Mouse (Mus musculus): ENCODE results near the gene Ick. TPM values are rescaled to one million over a fixed set of nuclear protein-coding genes. Genes with fewer than 3 reads are reported as not detected.
"Not testable (repeated sequence)": the region's sequence is repeated elsewhere in the genome, so short reads cannot be mapped to it uniquely, and the experiment has no call there.

Gene Ick
- polyA plus RNA-seq, 1 experiment = 55.6 TPM

GRCm38 (mm10) chr9:78176201-78176727 lies 67.3 kb downstream of the Ick start:
- peak; percentile 59; the same call in 1 of the 2 replicates for TF ChIP-seq POLR2A (IDR thresholded peaks at IDR 0.05; ENCODE audit: borderline replicate concordance, extremely low read depth, insufficient read depth, insufficient read length, poor library complexity, severe bottlenecking)
- TF ChIP-seq CTCF (IDR thresholded peaks at IDR 0.05; ENCODE audit: borderline replicate concordance, extremely low read depth, insufficient read depth, insufficient read length) = peak; percentile 70
- peak; percentile 95 for DNase-seq (ENCODE audit: low read depth)

DNA sequence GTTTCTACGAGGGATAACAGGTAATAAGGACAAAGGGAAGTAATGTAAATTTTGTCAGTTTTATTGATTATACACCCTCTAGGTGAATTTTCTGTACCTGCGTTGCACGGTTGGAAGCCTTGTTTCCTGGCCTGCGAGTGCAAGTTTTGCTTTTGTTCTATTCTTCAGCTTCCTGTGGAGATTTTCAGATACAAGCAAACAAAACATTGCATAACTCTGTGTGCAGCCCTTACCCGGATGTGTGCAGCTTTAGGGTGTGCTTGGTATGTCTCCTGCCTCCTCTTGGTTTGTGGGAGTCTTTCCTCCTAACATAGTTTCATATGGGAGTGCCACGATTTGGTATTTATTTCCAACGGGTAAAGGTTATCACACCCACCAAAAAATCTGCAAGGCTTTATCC lies 67.8 kb downstream of the Ick start:
- DNase-seq (ENCODE audit: low read depth) = peak; percentile 62

GRCm38 (mm10) chr9:78178197-78178596 lies 69.2 kb downstream of the Ick start:
- no peak for DNase-seq (ENCODE audit: low read depth)
- TF ChIP-seq POLR2A (IDR thresholded peaks at IDR 0.05; ENCODE audit: borderline replicate concordance, extremely low read depth, insufficient read depth, insufficient read length, poor library complexity, severe bottlenecking) (no peak), CTCF (IDR thresholded peaks at IDR 0.05; ENCODE audit: borderline replicate concordance, extremely low read depth, insufficient read depth, insufficient read length) (no peak)

More for the DNA sequence above, 67.8 kb downstream of the Ick start:
- TF ChIP-seq CTCF (IDR thresholded peaks at IDR 0.05; ENCODE audit: borderline replicate concordance, extremely low read depth, insufficient read depth, insufficient read length) = no peak
- no peak for TF ChIP-seq POLR2A (IDR thresholded peaks at IDR 0.05; ENCODE audit: borderline replicate concordance, extremely low read depth, insufficient read depth, insufficient read length, poor library complexity, severe bottlenecking)

DNA sequence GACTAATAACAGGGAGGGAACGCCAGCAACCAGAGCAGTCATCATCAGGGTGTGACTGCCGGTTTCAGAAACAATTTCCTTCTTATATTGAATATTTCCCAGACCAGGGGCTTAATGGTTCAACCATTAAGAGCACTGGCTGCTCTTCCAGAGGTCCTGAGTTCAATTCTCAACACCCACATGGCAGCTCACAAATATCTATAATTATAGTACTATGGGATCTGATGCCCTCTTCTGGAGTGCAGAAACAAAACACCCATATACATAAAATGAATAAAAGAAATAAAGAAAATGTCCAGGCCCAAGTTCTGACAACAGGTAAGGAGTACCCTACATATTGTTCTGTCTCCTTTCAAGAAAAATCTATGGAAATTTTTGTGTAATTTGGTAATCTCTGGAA lies 70.1 kb downstream of the Ick start:
- no peak for DNase-seq (ENCODE audit: low read depth)
- no peak for TF ChIP-seq CTCF (IDR thresholded peaks at IDR 0.05; ENCODE audit: borderline replicate concordance, extremely low read depth, insufficient read depth, insufficient read length)
- no peak for TF ChIP-seq POLR2A (IDR thresholded peaks at IDR 0.05; ENCODE audit: borderline replicate concordance, extremely low read depth, insufficient read depth, insufficient read length, poor library complexity, severe bottlenecking)

GRCm38 (mm10) chr9:78182474-78182873 lies 73.5 kb downstream of the Ick start, which contains the start of gene Gsta4:
Gene Gsta4, plus strand, starts transcription at chr9:78182774.
- DNase-seq (ENCODE audit: low read depth) = not testable (repeated sequence)

DNA sequence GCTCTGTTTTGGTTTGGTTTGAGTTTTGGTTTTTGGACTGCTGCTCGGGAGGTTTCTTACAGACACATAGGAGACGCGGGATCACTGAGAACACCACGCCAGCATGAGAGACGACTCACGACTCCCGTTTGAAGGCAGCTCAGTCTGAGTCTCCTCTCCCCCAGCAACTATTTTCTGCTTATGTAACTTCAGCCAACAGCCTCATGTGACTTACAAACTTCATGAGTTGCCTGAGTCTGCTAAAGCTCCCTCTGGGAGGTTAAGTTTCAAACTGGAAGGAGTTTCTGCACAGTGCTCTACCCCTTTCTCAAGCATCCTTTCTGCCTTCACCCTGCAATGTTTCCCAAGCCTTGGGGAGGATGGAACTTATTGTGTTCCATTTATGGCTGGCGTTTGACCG lies 76.7 kb downstream of the Ick start:
- TF ChIP-seq CTCF (IDR thresholded peaks at IDR 0.05; ENCODE audit: borderline replicate concordance, extremely low read depth, insufficient read depth, insufficient read length) (no peak), POLR2A (IDR thresholded peaks at IDR 0.05; ENCODE audit: borderline replicate concordance, extremely low read depth, insufficient read depth, insufficient read length, poor library complexity, severe bottlenecking) (no peak)
- DNase-seq (ENCODE audit: low read depth) = no peak

DNA sequence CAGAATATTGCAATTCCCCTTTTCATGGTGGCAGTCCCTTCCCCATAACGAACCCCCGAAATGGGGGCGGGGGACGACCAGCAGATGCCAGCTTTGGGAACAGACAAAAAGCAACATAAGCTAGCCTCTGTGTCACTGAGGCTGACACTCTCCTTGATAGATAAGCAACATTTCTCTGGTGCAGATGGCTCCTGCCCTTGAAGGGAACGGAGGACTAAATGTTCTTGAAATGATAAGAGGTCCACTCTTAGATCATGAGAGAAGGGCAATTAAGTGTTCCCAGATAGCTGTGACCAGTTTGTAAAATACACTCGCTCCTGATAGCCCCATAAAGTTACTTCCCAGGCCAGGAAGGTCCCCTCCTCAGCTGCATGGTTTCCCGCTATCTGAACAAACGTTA lies 79.9 kb downstream of the Ick start:
- TF ChIP-seq POLR2A (IDR thresholded peaks at IDR 0.05; ENCODE audit: borderline replicate concordance, extremely low read depth, insufficient read depth, insufficient read length, poor library complexity, severe bottlenecking) (no peak), CTCF (IDR thresholded peaks at IDR 0.05; ENCODE audit: borderline replicate concordance, extremely low read depth, insufficient read depth, insufficient read length) (no peak)
- no peak for DNase-seq (ENCODE audit: low read depth)

DNA sequence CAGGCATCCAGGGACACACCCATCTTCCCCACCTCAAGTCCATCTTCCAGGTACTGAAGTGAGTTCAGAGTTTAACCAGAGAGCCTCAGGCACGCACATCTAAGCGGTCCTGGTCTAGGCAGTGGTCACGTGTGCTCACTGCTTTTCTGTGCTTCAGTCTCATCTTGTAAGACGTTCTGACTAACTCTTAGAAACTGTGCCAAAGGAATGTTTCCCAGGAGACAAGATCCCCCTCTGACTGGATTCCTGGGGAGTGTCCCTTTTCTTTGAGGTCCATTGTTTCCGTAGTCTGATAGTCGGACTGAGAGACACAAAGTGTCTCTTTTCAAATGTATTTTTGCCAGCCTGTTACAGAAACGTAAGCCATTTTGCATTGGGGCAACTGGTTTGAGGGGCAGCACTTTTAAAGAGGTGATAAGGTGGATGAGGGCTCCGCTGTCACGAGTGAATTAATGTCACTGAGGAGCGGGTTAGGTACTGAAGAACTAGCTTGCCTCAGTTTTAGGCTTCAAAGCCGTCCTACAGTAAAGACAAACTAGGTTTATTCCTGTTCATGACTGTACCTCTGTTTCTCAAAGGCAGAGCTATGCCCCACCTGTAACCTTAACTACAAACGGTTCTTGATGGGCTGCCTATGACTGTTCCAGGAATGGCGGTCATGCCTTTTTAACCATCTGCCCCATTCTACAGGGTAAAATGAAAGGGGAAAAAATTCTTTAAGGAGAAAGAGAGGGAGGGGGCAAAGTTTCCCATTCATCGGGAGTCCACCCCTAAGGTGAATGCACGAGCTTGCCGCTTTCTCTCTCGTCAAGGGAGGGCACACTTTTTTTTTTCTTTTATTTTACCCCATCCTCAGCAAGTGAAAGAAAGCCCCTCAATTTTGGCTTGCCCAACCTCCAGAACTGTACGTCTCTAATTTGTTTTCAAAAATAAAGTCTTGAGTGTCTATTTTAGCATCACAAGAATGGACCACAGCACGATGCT lies 82.0 kb downstream of the Ick start:
- TF ChIP-seq POLR2A (IDR thresholded peaks at IDR 0.05; ENCODE audit: borderline replicate concordance, extremely low read depth, insufficient read depth, insufficient read length, poor library complexity, severe bottlenecking) = no peak
- TF ChIP-seq CTCF (IDR thresholded peaks at IDR 0.05; ENCODE audit: borderline replicate concordance, extremely low read depth, insufficient read depth, insufficient read length) = no peak

DNA sequence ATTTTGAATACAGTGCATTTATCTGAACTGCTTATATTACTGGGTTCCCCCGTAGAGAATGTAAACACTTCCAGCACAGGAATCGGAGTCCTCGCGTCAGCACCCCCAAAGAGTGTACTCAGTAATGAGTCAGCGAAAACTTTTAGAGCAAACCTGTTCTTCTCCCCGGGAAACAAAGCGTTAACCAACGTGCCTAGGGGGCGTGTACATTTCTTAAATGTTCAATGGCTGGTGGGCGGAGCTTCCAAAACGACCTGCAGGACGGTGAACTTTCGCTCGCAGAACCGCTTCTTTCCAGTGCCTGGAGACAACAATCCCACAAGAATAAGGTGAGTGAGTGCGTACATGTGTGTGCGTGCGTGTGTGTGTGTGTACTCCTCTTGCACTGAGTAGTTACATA lies 82.7 kb downstream of the Ick start:
- DNase-seq (ENCODE audit: low read depth) = peak; percentile 90
- TF ChIP-seq CTCF (IDR thresholded peaks at IDR 0.05; ENCODE audit: borderline replicate concordance, extremely low read depth, insufficient read depth, insufficient read length) (no peak), POLR2A (IDR thresholded peaks at IDR 0.05; ENCODE audit: borderline replicate concordance, extremely low read depth, insufficient read depth, insufficient read length, poor library complexity, severe bottlenecking) (no peak)

More for the DNA sequence above, 82.0 kb downstream of the Ick start:
- DNase-seq (ENCODE audit: low read depth) = peak; percentile 55

DNA sequence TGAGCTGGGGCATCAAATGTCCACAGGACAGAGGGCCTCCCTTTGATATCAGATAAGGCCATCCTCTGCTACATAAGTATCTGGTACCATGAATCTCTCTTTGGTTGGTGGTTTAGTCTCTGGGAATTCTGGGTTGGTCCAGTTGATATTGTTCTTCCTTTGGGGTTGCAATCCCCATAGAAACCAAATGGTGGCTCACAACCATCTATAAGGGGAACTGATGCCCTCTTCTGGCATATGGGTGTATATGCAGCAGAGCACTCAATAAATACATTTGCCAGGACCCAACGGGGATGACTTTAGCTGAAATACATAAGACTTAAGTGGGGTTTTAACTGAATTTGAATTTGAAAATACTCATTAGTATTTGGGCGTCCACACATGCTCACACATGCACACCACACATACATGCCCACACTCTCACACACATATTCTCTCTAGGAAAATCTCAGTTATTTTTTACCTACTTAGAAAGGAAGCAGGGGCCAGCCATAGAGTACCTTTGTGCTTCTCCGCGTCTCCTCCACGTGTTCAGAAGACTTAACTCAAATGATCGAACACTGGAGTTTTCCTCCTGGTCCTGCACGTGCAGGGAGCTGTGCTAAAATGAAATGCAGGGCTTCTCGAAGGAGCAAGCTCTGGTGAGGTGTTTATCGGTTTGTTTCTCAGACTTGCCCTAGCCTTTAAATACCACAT lies 85.1 kb downstream of the Ick start:
- DNase-seq (ENCODE audit: low read depth) = peak; percentile 86
- peak; percentile 62; the same call in 1 of the 2 replicates for TF ChIP-seq CTCF (IDR thresholded peaks at IDR 0.05; ENCODE audit: borderline replicate concordance, extremely low read depth, insufficient read depth, insufficient read length)
- no peak for TF ChIP-seq POLR2A (IDR thresholded peaks at IDR 0.05; ENCODE audit: borderline replicate concordance, extremely low read depth, insufficient read depth, insufficient read length, poor library complexity, severe bottlenecking)

- TF ChIP-seq POLR2A (IDR thresholded peaks at IDR 0.05; ENCODE audit: borderline replicate concordance, extremely low read depth, insufficient read depth, insufficient read length, poor library complexity, severe bottlenecking) (no peak), CTCF (IDR thresholded peaks at IDR 0.05; ENCODE audit: borderline replicate concordance, extremely low read depth, insufficient read depth, insufficient read length) (no peak)
- DNase-seq (ENCODE audit: low read depth) = no peak
Observed at GRCm38 (mm10) chr9:78195034-78195433, 86.0 kb downstream of the Ick start.

All from brain, embryonic 14.5 days (tissue).